In genomic region chr7:44582709-44583108, GRCm38 (mm10) we compare ENCODE assay signal across 29 mouse cellular contexts. TPM values are rescaled to one million over a fixed set of nuclear protein-coding genes. Genes with fewer than 3 reads are reported as not detected.
DNase-seq lines count a peak whose midpoint lies in the region; ATAC-seq and TF ChIP-seq lines count a peak whose summit lies in the region.
"Had no signal": no experiment of that assay in that cellular context is flagged by ENCODE, and none has a peak within 500 bp of the region (broad histone marks: within the 10 kb centered on the region; RNA-seq: fewer than 3 reads in every experiment).

No protein-coding gene starts in this region.

- peak; percentile 51 for ATAC-seq in lung, embryonic 15.5 days (ENCODE audit: borderline replicate concordance, extremely low read depth, low FRiP score, low TSS enrichment)
- ATAC-seq in lung, postnatal 0 days = peak; percentile 31
- ATAC-seq: activated CD4-positive, CD25-positive, alpha-beta regulatory T cell, adult 4 months; CD4-positive, CD25-positive, alpha-beta regulatory T cell, adult 4 months; forebrain, embryonic 14.5 days; Patski had no signal

- H3K36me3 ChIP-seq in lung, embryonic 15.5 days = no peaks in the 10 kb centered on the region
- no peaks in the 10 kb centered on the region for H3K36me3 ChIP-seq in lung, postnatal 0 days (ENCODE audit: insufficient read depth, low read length)
- H3K36me3 ChIP-seq: embryonic facial prominence, embryonic 13.5 days; embryonic facial prominence, embryonic 15.5 days; forebrain, embryonic 10.5 days; forebrain, embryonic 12.5 days; G1E had no signal

- peak overlapping the region; percentile 33 for H3K4me2 ChIP-seq in lung, embryonic 15.5 days
- no peak overlapping the region for H3K4me2 ChIP-seq in lung, postnatal 0 days (replicated peaks; ENCODE audit: low read depth, low read length)
- H3K4me2 ChIP-seq: embryonic facial prominence, embryonic 13.5 days; embryonic facial prominence, embryonic 15.5 days; forebrain, embryonic 12.5 days had no signal

- peak; percentile 80 for DNase-seq in heart, adult 11 months
- no peak for DNase-seq in heart, adult 9 months (ENCODE audit: low spot score in 2 of 2)
- DNase-seq in lung, postnatal 36 days = no peak
- no peak for DNase-seq in lung, postnatal 0 days (ENCODE audit: low spot score)
- DNase-seq in lung, adult 2 months = no peak
- DNase-seq in adipocyte (ENCODE audit: low spot score) = no peak
- DNase-seq: adrenal gland, adult 2 months; adrenal gland, postnatal 10 days; adrenal gland, postnatal 25 days; B cell, adult 2 months; cerebellum, adult 11 months; cerebellum, adult 18-20 months; cerebellum, adult 8-10 months; cerebellum, postnatal 14 days; cerebellum, postnatal 36 days; embryo, embryonic 11 days had no signal

- H3K9ac ChIP-seq in lung, embryonic 15.5 days = no peak overlapping the region
- no peak overlapping the region for H3K9ac ChIP-seq in lung, postnatal 0 days (replicated peaks; ENCODE audit: low read depth)
- H3K9ac ChIP-seq: embryonic facial prominence, embryonic 13.5 days; embryonic facial prominence, embryonic 15.5 days; forebrain, embryonic 12.5 days had no signal

- no peak for TF ChIP-seq EP300 in lung, postnatal 0 days (IDR thresholded peaks at IDR 0.05)

- TF ChIP-seq POLR2A in lung, adult 2 months (IDR thresholded peaks at IDR 0.05; ENCODE audit: borderline replicate concordance, extremely low read depth, low read depth, low read length) = no peak

- H3K4me1 ChIP-seq in lung, embryonic 15.5 days = peaks cover 16% of the 10 kb centered on the region
- H3K4me1 ChIP-seq in lung, postnatal 0 days (ENCODE audit: insufficient read depth, low read depth, low read length) = peaks cover 11% of the 10 kb centered on the region; the same call in 1 of the 2 replicates
- H3K4me1 ChIP-seq in lung, adult 2 months (ENCODE audit: control insufficient read depth, insufficient read depth, low read length) = peaks cover 11% of the 10 kb centered on the region

- no peak overlapping the region for H3K4me3 ChIP-seq in lung, embryonic 15.5 days
- no peak overlapping the region for H3K4me3 ChIP-seq in lung, postnatal 0 days (ENCODE audit: low read depth, low read length)
- no peak overlapping the region for H3K4me3 ChIP-seq in lung, adult 2 months (replicated peaks; ENCODE audit: extremely low read depth, low read depth, low read length)
- H3K4me3 ChIP-seq: embryonic facial prominence, embryonic 13.5 days; embryonic facial prominence, embryonic 15.5 days; erythroblast, embryonic 14.5 days; forebrain, embryonic 10.5 days; forebrain, embryonic 12.5 days had no signal

- no peaks in the 10 kb centered on the region for H3K9me3 ChIP-seq in lung, embryonic 15.5 days
- no peaks in the 10 kb centered on the region for H3K9me3 ChIP-seq in lung, postnatal 0 days (ENCODE audit: low read length)
- H3K9me3 ChIP-seq: embryonic facial prominence, embryonic 13.5 days; embryonic facial prominence, embryonic 15.5 days; G1E had no signal

- 50% methylated on average over 5 of the region's 5 CpGs for WGBS in lung, embryonic 15.5 days
- WGBS in lung, postnatal 0 days = 16% methylated on average over 5 of the region's 5 CpGs
- 35% methylated on average over 5 of the region's 5 CpGs for WGBS in lung, adult 2 months

- H3K27me3 ChIP-seq in lung, embryonic 15.5 days = peaks cover 25% of the 10 kb centered on the region
- H3K27me3 ChIP-seq in lung, postnatal 0 days (replicated peaks; ENCODE audit: insufficient read depth, low read length) = no peaks in the 10 kb centered on the region
- H3K27me3 ChIP-seq: CH12.LX had no signal

- peak overlapping the region; percentile 94 for H3K27ac ChIP-seq in lung, embryonic 15.5 days
- peak overlapping the region; percentile 80 for H3K27ac ChIP-seq in lung, postnatal 0 days (ENCODE audit: low read length)
- H3K27ac ChIP-seq: embryonic facial prominence, embryonic 13.5 days; embryonic facial prominence, embryonic 15.5 days; forebrain, embryonic 10.5 days; forebrain, embryonic 12.5 days had no signal

- TF ChIP-seq CTCF in lung, postnatal 0 days (IDR thresholded peaks at IDR 0.05) = no peak
- TF ChIP-seq CTCF in lung, adult 2 months (IDR thresholded peaks at IDR 0.05; ENCODE audit: insufficient read depth, low read length) = no peak

RNA-seq across cellular contexts. Expression of gene Kcnc3, which starts 7.8 kb away (rescaled TPM):
- polyA plus RNA-seq in lung, embryonic 15.5 days (2015; fragmentation: Nextera tagmentation; extraction: Ambion mirVana) = 1.5 and 2.1 TPM in 2 replicates
- polyA plus RNA-seq in lung, postnatal 0 days (2015; fragmentation: Nextera tagmentation; extraction: Ambion mirVana) = 3.8 TPM in 2 replicates
- 36.0 and 42.5 TPM in 2 replicates for polyA plus RNA-seq in lung, adult 2 months (2012; rRNA removed)
- polyA plus RNA-seq: activated CD4-positive, CD25-positive, alpha-beta regulatory T cell, adult 4 months; G1E had no signal

RNA-seq across cellular contexts. Expression of gene Napsa, which starts 10.5 kb away (rescaled TPM):
- 30.9 and 42.2 TPM in 2 replicates for polyA plus RNA-seq in lung, embryonic 15.5 days (2015; fragmentation: Nextera tagmentation; extraction: Ambion mirVana)
- polyA plus RNA-seq in lung, postnatal 0 days (2015; fragmentation: Nextera tagmentation; extraction: Ambion mirVana) = 824 and 832 TPM in 2 replicates
- polyA plus RNA-seq in lung, adult 2 months (2012; rRNA removed) = 576 and 610 TPM in 2 replicates

RNA-seq across cellular contexts. Expression of gene Nr1h2, which starts 29.0 kb away (rescaled TPM):
- 68.4 and 75.3 TPM in 2 replicates for polyA plus RNA-seq in lung, embryonic 15.5 days (2015; fragmentation: Nextera tagmentation; extraction: Ambion mirVana)
- polyA plus RNA-seq in lung, postnatal 0 days (2015; fragmentation: Nextera tagmentation; extraction: Ambion mirVana) = 74.8 and 84.3 TPM in 2 replicates
- 194 and 216 TPM in 2 replicates for polyA plus RNA-seq in lung, adult 2 months (2012; rRNA removed)

RNA-seq across cellular contexts. Expression of gene Pold1, which starts 34.1 kb away (rescaled TPM):
- 108 and 112 TPM in 2 replicates for polyA plus RNA-seq in lung, embryonic 15.5 days (2015; fragmentation: Nextera tagmentation; extraction: Ambion mirVana)
- polyA plus RNA-seq in lung, postnatal 0 days (2015; fragmentation: Nextera tagmentation; extraction: Ambion mirVana) = 13.5 and 17.5 TPM in 2 replicates
- polyA plus RNA-seq in lung, adult 2 months (2012; rRNA removed) = 34.3 and 38.3 TPM in 2 replicates

RNA-seq across cellular contexts. Expression of gene Spib, which starts 50.8 kb away (rescaled TPM):
- 0.77 and 2.0 TPM in 2 replicates for polyA plus RNA-seq in lung, embryonic 15.5 days (2015; fragmentation: Nextera tagmentation; extraction: Ambion mirVana)
- 0.72 and 1.2 TPM in 2 replicates for polyA plus RNA-seq in lung, postnatal 0 days (2015; fragmentation: Nextera tagmentation; extraction: Ambion mirVana)
- polyA plus RNA-seq in lung, adult 2 months (2012; rRNA removed) = 11.2 and 11.7 TPM in 2 replicates
- polyA plus RNA-seq: embryonic facial prominence, embryonic 11.5 days; forebrain, embryonic 10.5 days; forebrain, embryonic 12.5 days; forebrain, embryonic 14.5 days; G1E had no signal

Comparison
In these comparisons a context has a peak if more than half of its experiments do, and no peak if none do; other contexts are left out.
1. RNA of gene Napsa, which starts 10.5 kb away (polyA plus RNA-seq): 824 to 832 TPM in lung, postnatal 0 days and 576 to 610 TPM in lung, adult 2 months; 30.9 to 42.2 TPM in lung, embryonic 15.5 days; every median in the first group is over 10 times any median in the second.